Mouse (Mus musculus) heart, adult 2 months (tissue): ENCODE measurements around the gene Zbtb7b.

Experiments
- CTCF ChIP-seq: fragments of 200-600 bp; IDR thresholded peaks from 2 replicates; pipeline ENCODE4 v1.8.1; 2022; ENCODE audit warnings: antibody characterized with exemption, mild to moderate bottlenecking, moderate library complexity
- POLR2A ChIP-seq: fragments of 200-500 bp; IDR thresholded peaks from 2 replicates; pipeline ENCODE4 v1.6.1; 2011; ENCODE audit warnings: mild to moderate bottlenecking, low read depth, low read length, control low read depth; ENCODE audit not compliant: insufficient read depth

DNA sequence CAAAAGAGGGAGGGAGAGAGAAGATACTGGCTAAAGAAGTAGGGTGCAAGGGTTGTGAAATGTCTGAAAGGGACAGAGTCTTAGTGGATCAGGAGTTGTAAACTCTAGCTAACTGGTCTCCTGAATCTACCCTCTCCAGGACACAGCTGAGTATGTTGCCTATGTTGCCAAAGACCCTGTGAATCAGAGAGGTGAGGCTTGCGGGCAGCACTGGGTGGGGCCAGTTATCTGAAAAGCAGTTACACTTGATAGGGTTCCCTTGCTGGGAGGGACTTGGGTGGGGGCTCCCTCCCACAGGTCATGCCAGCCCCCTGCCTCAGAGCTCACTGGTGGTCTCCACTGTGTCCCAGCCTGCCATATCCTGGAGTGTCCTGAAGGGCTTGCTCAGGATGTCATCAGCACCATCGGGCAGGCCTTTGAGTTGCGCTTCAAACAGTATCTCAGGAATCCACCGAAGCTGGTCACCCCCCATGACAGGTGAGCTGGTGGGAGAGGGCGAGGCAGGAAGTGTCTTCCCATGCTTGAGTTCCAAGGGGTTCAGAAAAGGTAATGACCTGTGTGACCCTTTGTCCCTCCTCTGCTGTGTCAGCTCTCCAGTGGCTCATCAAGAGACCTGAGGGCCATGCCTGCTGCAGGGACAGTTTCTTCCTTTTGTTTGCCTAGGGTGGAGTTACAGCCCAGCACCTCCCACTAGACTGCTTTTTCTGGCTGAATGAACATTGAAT, 30.0 kb upstream of the Zbtb7b start:
- no peak for TF ChIP-seq POLR2A
- TF ChIP-seq CTCF, result no peak
